Mouse (Mus musculus): ENCODE data around the gene Rpl14.

Gene Rpl14

DNA sequence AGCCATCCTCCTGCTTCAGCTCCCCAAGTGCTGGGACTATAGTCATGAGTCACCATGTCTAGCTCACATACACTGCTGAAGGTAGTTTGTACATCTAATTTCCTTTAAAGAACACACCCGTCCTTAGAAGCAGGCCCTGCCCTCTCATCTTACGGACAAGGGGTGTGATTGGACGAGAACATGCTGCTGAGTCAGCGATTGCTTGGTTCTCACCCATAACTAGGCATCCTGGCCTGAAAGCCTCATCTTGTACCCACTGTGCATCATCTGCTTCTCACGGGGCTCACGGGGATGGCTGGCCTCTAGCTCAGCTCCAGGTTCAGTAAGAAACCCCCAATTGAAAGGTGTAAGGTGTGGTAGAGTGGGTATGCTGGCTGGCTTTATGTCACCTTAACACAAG is 42.8 kb downstream of the Rpl14 start:
- no peak for DNase-seq

DNA sequence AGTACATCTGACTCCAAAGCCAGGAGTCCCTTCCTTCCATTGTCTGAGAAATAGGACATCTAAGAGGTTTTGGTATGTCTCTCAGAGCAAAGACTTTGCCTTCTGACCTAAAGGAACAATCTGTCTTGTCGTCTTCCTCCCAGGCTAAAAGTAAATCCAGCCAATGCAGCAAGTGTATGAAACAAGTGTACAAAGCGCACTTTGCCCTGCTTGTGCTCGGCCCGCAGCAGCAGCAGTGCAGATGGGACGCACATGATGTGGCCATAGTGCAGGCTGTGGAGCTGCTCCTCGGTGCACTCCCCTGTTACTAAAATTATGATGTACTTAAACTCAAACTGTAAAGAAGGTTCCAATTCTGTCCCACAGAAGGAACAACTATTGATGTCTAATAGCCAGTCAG is 46.9 kb downstream of the Rpl14 start:
- DNase-seq, result no peak

GRCm38 (mm10) chr9:120619347-120619708 is 48.1 kb downstream of the Rpl14 start:
- DNase-seq, result no peak

DNA sequence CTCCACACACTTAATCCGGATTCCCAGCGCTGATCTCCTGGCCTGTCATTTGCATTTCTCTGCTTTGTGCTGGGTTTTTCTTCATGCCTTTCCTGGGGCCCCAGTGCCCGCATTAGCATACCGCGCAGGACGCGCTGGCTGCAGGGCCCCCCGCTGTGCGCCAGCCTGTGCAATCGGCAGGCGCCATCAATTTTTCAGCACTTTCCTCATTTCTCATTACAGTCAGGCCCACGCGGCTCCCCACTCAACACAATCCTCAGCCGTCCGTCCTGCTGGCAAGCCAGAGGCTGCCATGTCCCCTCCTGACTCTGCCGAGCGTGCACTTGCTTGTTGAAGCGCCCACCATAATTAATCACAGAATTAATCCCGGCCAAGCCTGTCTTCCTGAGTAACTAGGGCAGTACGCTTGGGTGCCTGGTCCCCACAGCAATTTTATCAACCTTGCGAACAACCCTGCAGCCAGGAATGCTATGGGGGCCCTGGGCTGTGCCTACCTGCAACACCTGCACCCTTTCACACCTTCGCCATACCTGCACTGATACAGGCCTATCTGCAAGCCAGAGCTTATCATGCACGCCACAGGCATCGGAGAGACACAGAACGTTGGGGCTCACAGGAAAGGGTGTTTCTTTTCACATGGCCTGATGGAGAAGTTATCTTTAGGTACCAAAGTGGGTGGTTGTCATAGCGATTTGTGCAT is 48.6 kb downstream of the Rpl14 start:
- peak; percentile 10 for DNase-seq

DNA sequence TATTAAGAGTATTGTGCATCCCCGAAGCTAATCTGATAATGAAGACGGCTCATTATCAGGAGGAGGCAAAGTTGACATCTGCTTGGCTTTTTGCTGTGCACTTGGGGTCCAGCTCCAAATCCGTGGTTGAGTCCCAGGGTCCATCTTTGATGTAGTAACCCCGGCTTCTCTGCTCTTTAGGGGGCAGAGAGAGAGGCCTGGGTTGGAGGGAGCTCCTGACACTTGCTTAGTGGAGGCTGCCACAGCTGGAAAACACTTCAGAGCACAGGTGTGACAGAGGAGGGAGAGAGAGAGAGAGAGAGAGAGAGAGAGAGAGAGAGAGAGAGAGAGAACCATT is 49.1 kb downstream of the Rpl14 start:
- no peak for DNase-seq

All from kidney, postnatal 10 days (tissue).